Mouse (Mus musculus) heart, postnatal 0 days (tissue): Measurements from ENCODE around the gene Fam185a.

ENCODE experiments used
- CTCF ChIP-seq: IDR thresholded peaks from 2 replicates; pipeline ENCODE4 v1.5.1; 2016; ENCODE audit warnings: antibody characterized with exemption, control low read depth, low read depth
- EP300 ChIP-seq: IDR thresholded peaks from 2 replicates; pipeline ENCODE4 v1.6.1; 2016; ENCODE audit warnings: antibody characterized with exemption, low read depth

DNA sequence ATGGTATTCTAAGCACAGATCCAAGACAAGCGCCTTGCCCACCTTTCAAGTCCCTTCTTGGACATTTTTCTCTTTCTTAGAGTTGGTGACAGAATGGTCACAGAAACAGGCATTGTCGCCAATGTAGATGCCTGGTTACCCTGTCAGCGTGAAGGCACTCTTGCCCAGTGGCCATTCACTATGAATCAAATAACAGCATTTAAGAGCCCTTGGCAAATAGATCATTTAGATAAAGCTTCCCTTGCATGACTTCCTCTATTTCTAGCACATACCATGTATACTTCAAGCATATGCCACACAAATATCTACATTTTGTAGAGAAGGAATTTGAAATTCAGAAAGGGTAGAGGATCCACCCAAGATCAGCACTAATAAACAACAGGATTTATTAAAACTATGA lies 11.4 kb upstream of the Fam185a start:
- no peak for TF ChIP-seq CTCF
- no peak for TF ChIP-seq EP300
